Mouse (Mus musculus): Measurements from ENCODE around the gene Kcnq1. TPM values are rescaled to one million over a fixed set of nuclear protein-coding genes. Genes with fewer than 3 reads are reported as not detected.

Kcnq1 gene
- total RNA-seq, 2 experiments from 2014 or later = not detected

DNA sequence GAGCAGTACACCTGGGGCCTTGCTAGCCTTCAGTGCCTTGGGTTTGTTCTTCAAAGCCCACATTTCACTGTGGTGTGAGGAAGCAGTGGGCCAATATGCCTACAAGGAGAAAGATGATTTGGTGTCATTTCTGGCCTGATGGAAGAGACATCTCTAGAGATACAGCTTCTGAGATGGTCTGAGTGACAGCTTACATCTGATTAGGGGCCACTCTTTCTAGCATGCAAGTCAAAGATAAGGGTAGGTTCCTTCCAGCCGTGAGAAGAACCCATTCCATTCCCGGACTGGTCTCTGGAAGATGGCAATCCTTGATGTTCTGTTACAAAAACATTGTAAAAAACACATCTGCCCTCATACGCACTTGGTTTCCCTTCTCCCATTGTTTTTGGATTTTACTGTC lies 63.2 kb downstream of the Kcnq1 start:
- no peak for ATAC-seq (replicated peaks; ENCODE audit: low FRiP score, poor library complexity, severe bottlenecking)

DNA sequence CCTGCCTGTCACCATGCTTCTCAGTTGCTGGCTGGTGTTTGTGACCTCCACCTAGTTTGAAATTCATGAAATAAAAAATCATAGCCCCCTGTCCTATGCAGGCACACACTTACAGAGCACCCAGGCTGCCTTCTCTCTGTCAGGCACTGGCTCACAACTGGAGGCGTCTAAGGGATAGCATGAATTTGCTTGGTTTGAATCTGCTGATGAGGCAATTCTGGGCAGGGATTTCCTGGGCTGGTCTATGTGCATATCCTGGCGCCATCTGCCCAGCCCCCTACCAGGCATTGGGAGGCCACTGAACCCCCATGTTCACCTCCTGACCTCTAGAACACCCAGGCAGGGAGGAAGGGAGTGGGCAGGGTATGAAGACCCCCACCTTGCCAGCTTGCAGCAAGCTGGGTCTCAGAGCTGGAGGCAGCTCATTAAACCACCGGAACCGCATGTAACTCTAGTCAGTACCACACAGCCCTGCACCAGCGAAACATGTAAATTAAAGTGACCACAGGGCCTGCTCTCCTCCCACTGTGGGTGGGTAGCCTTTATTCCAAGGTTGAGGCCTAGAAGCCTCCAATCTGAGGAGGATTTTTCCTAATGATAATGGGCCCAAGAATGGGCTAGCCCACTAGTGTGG lies 66.9 kb downstream of the Kcnq1 start:
- no peak for ATAC-seq (replicated peaks; ENCODE audit: low FRiP score, poor library complexity, severe bottlenecking)

DNA sequence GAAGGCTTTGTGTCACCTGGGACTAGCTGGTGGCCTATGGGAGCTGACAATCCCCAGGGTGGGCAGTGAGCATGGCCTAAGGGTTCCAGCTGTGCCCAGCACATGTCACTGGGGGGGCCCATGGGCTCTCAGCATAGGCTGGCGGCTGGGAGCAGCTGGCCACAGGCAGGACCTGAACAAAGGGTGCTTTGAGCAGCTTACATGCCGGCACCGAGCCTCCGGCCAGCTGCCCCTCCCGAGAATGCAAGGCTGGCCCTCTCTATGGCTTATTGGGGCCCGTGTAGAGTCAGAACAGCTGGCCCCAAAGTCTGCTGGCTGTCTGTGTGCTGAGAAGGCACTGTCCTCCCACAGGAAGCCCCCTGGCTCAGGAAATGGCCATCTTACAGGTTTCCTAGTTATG lies 68.5 kb downstream of the Kcnq1 start:
- ATAC-seq (replicated peaks; ENCODE audit: low FRiP score, poor library complexity, severe bottlenecking) = no peak

DNA sequence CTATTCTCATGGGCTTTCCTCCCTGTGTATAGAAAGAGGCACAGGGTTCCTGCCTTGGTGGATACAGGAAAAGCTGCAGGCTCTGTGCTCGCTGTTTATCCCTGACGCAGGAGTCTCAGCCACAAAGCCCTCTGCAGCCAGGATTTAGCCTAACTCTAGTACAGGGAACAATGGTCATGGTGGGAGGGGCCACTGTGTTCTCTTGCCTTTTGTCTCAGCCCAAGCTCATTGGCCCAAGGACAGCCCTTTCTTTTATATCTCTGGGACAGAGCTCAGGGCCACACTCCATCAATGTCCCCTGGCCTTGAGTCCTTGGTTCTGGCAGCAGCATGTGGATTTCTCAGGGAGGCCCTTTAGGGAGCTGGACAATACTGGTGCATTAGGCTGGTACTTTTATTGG lies 72.7 kb downstream of the Kcnq1 start:
- ATAC-seq (replicated peaks; ENCODE audit: low FRiP score, poor library complexity, severe bottlenecking) = no peak

DNA sequence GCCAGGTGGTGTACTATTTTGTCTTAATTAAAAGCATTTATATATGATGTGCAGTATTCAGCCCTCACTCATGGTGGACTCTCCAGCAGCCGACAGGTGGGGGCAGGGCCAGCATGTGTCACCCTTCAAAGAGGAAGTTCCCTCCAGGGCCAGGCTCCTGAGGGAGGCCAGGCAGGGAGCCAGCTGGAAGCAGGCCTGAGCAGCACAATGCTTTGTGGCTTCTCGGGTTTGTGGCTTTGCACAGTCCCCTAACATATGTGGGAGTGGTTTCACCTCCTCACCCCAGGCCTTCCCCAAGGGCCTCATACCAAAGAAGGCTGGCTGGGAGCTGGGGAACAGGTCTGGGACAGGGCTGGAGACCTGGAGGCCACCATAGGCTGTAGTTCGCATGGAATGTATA lies 74.6 kb downstream of the Kcnq1 start:
- no peak for ATAC-seq (replicated peaks; ENCODE audit: low FRiP score, poor library complexity, severe bottlenecking)

DNA sequence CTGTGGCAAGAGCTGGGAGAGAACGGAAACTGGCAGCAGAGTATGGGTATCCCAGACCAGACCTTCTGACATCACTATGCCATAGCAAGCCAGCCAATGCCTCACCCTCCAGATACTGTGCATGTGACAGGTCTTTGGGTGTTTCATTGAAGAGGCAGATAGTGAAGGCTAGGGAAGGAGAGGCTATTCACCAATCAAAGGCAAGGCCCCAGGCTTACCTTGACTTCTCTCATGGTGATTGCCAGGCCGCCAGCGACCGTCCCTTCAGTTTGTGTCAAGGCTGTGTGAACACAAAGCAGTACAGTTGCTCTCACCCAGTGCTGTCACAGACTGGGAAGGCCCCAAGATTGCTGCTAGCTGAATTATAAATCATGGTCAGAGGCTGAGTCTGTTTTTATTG lies 75.1 kb downstream of the Kcnq1 start:
- no peak for ATAC-seq (replicated peaks; ENCODE audit: low FRiP score, poor library complexity, severe bottlenecking)

DNA sequence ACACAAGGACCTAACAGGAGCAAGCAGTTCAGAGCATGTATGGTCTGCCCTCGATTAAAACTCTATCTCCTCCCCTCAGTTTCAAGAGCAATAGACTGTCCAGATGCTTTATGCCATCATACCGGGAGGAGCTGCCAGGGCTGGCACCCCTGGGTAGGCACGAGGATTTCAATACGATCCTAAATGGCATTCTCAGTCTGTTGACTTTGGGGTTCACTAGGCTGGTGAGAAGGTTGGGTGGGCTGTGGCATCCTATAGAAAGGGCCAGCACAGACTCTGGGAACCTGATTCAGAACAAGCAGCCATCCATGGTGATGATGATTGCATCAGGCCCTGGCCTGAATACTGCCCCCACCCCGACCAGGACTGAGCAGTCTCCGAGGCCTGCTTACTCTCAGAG lies 79.3 kb downstream of the Kcnq1 start:
- ATAC-seq (replicated peaks; ENCODE audit: low FRiP score, poor library complexity, severe bottlenecking) = no peak

DNA sequence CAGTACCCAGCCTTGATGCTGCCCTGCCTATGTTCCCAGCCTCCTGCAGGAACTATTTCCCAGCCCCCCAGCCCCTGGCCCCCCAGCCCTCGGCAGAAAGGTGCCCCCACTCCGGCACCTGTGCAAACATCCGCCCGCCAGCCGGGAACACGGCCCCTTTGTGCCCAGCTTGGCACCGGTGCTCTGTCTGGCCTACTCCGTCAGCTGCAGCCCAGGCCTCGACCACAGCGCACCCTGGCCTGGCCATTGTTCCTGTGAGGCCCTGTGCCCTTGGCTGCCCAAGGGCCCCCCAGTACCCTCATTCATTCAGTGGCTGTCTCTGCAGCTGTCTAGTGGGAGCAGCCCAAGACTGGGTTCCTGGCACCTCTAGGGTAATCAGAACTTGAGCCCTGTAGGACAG lies 80.2 kb downstream of the Kcnq1 start:
- ATAC-seq (replicated peaks; ENCODE audit: low FRiP score, poor library complexity, severe bottlenecking) = no peak

DNA sequence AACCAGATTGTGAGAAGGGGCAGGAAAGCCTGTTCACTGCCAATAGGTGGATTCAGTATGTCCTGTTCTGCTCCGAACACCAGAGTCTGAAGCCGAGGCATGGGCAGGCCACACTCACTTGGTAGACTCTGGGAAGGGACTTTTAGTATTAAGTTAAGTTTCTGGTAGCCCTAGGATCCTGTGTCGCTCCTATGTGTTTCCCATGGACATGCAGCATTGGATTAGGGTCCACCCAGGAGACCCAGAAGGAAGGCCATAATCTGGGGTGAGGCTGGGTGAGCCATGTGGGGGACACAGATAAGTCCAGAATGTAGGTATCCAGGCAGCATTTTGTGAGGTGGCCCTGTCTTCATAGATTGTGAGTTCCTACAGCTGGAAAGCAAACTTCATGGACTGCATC lies 81.0 kb downstream of the Kcnq1 start:
- no peak for ATAC-seq (replicated peaks; ENCODE audit: low FRiP score, poor library complexity, severe bottlenecking)

DNA sequence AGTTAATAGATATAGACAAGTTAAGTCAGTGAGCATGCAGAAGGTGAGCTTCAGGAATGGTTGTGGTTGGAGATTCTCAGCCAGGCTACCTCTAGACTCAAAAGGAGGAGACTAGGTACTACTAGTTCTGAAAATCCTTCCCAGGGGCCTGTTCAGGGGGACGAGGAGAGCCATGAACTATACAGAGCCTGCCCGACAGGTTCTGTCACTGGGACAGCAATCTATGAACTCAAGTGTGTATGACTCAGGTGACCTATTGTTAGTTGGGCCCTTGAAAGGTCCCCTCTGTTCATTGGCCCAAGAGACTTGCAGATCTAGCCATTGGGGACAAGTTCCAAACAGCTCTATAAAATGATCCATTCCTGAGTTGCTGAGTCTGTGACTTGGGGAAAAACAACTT lies 82.4 kb downstream of the Kcnq1 start:
- ATAC-seq (replicated peaks; ENCODE audit: low FRiP score, poor library complexity, severe bottlenecking) = no peak

DNA sequence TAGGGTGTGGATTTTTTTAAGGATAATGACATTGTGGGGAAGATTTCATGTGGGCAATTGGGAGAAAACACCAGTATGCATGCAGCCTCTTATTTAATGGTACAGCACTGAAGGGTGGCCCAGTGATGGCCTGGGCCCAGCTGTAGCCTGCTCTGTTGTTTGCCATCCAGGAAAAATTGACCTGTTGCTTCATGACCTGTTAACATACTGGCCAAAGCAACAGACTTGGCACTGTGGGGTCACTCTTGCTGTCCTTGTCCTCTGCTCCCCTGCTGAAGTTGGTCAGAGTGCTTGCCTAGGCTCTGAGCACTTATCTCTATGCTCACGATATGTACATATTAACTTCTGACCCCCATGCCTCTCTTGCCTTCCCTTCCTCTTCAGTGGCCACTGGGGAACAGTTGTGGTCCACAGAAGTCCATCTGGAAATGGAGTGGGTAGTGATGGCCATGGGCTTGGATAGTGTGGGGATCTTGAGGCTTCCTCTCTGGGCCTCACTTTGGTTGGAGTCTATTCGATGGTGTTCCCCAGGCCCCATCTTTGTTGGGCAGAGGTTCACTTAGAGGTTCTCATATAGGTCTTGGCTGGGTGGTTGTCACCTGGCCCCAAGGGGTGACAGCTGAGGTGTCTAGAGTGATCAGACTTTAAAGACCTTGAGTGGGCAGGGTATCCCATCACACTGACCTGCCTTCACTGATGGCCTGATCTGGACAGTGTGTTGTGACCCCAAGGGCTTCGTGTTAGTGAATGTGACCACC lies 84.0 kb downstream of the Kcnq1 start:
- ATAC-seq (replicated peaks; ENCODE audit: low FRiP score, poor library complexity, severe bottlenecking) = no peak

DNA sequence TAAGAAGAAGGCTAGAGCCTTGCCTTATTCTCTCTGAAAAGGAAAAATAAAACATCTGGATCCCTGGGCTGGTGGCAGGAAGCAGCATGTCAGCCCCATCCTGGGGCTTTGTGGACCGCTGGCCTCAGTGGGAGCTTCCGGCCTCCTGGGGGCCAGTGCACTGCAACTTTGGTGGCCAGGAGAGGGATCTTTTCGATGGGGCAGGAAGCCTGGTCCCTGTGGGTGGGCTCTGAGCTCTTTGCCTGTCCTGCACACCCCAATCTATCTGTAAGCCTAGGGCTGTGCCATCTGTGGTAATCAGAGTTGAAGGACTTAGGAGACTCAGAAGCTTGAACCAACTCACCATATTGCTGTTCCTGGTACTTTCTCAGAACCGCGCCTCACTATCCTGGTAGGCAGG lies 84.7 kb downstream of the Kcnq1 start:
- ATAC-seq (replicated peaks; ENCODE audit: low FRiP score, poor library complexity, severe bottlenecking) = no peak

DNA sequence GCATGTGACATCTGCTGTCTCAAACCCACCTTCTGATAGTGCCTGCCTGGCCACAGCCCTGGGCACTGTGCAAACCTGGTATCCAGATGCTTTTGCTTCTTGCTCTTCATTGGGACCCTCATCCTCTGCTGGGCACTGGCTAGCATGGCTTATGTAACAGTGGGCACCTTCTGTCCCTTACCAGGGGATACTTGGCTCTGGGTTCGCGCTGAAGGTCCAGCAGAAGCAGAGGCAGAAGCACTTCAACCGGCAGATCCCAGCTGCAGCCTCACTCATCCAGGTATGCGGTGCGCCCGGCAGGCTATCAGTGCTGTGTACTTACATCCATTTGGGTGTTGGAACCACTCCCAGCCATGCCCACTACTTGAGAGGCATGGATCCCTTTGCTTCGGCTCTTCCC lies 86.2 kb downstream of the Kcnq1 start:
- ATAC-seq (replicated peaks; ENCODE audit: low FRiP score, poor library complexity, severe bottlenecking) = no peak

DNA sequence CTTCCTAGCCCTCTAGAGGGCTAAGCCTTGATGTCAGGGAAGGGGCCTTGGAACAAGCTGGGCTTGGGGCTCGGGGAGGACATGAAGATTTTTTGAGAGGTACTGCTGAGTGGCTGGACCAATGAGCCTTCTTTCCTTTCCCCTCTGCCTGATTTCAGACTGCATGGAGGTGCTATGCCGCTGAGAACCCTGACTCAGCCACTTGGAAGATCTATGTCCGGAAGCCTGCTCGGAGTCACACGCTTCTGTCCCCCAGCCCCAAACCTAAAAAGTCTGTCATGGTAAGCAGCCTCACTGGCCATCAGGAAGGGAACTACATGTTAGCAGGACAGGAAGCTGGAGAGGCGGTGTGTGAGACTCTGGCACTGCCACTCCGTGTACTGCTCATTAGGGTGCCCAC lies 87.9 kb downstream of the Kcnq1 start:
- ATAC-seq (replicated peaks; ENCODE audit: low FRiP score, poor library complexity, severe bottlenecking) = no peak

DNA sequence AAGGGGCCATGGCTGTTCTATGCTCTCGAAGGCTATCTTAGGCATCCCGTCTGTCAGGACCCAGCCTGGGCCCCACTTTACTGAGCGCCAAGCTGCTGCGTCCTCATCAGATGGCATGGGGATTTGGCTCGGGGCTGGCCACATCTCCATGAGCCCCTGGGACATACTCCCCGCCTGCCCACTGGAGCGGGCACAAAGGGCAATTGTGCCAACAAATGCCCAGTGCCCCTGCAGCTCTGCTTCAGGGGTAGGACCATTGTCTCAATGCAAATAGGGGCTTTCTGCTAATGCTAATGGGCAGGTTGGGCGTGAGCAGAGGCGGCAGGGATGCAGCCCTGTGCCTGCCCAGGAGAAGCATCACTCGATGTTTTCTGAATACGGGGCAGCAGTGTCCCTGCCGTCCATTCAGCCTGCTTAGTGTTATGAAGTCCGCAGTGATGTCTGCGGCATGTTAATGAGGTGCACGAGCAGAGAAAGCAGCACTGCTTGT lies 91.8 kb downstream of the Kcnq1 start:
- ATAC-seq (replicated peaks; ENCODE audit: low FRiP score, poor library complexity, severe bottlenecking) = no peak

DNA sequence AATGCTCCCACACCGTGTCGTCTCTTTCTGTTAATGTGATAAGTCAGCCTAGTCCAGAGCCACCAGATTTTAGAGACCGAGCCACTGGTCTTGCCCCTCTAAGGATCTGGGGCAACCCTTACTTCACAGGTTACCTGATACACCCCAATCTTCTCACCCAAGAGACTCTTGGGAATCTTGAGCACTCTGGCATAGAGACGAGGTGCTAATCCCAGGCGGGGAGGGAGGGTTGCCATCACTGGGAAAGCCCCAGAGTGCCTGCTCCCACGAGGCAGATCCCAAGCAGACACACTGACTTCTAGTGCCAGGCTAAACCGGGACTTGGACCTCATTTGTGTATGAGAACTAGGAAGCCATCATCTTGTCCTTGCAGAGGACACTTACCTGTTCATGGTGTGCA lies 92.3 kb downstream of the Kcnq1 start:
- no peak for ATAC-seq (replicated peaks; ENCODE audit: low FRiP score, poor library complexity, severe bottlenecking)

DNA sequence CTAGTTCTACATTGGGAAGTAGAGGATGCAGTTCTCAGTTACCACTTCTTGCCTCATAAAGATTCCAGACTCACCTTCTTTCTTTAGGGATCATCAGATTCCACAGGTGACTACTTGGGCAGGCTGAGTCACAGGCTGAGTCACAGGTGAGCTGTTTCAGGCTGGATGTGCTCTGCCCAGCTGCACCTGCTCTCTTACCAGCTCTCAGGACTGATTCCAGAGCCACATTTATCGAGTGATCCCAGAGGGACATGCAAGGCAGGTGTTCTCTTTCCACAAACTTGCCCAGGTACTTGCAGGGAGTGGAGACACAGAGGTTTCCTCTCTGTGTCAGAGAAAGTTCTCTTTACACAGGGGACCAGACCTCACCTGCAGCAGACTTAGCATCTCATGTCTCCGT lies 95.1 kb downstream of the Kcnq1 start:
- no peak for ATAC-seq (replicated peaks; ENCODE audit: low FRiP score, poor library complexity, severe bottlenecking)

DNA sequence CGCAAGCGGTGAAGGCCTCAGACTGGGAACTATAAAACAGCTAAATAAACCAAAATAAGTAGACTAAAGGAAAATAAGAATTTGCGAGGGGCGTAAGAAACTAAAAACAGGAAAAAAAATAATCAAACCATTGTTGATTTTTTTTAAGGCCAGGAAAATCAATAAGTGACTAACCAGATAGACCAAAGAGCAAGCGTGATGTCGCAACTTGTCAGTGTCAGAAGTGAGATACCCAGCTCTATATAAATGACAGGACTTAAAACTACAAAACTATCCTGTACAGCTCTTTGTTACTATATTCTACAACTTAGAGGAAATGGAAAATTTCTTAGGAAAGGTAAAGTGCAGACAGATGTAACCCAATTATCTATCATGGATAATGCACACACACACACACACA lies 97.7 kb downstream of the Kcnq1 start:
- no peak for ATAC-seq (replicated peaks; ENCODE audit: low FRiP score, poor library complexity, severe bottlenecking)

DNA sequence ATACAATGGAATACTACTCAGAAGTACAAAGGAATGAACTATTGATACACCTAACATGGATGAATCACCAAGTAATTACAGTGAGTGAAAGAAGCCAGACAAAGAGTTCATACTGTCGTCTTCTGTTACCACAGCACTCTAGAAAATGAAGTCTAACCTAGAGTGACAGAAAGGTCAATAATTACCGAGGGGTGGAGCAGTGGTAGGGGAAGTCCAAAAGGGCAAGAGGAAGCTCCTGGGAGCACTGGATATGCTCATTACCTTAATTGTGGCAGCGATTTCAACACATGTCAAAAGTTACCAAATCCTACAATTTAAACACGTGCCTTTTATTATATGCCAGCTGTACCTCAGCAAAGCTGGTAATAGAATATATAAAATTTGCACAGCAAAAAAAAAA lies 100.9 kb downstream of the Kcnq1 start:
- no peak for ATAC-seq (replicated peaks; ENCODE audit: low FRiP score, poor library complexity, severe bottlenecking)

DNA sequence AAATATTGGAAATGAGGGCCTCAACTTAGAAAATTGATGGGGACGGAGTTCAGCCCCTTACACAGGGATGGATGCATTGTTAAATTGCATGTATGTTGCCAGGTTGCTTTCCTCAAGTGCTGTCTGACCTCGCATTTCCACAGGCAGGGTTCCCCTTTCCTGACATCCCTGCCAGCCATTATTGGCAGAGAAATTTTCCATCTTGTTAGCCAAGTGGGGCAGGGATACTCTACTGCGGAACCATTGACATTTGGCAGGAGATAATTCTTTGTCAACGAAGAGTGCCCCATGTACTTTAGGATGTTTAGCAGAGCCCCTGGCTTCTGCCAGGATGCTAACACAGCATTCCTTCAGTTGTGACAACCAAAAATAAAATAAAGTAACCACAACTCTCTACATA lies 104.6 kb downstream of the Kcnq1 start:
- no peak for ATAC-seq (replicated peaks; ENCODE audit: low FRiP score, poor library complexity, severe bottlenecking)

DNA sequence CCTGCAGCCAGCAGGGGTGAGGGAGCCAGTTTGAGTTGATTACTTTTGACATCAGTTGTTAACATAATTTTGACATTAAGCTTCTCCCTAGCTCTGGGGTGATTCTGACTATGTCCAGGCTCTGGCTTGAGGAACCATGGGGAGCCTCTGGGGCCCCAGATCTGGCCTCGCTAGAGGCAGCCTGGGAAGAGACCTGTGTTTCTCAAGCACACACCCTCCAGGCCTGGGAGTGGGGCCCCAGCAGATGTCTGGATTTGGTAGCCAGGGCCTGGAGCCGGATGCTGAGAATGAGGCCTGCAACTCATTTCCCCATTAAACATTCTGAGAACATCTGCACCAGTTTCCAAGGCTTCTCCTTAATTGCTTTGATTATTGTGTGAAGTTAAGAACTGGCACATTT lies 145.0 kb downstream of the Kcnq1 start:
- no peak for ATAC-seq (replicated peaks; ENCODE audit: low FRiP score, poor library complexity, severe bottlenecking)

Measured in erythroid progenitor cell, adult 5-6 weeks (primary cell).